Mouse (Mus musculus) ES-E14 (cell line): ENCODE measurements at regions not wholly inside any gene's neighbourhood (a gene's known extent, or its start where the extent isn't known, plus 50 kb on each side); places are given as distances from the start of the nearest gene placed in this dataset.

Source experiments
- DNase-seq: peaks from one replicate; pipeline ENCODE4 v3.0.0-alpha.2; 2013; ENCODE audit warnings: low read depth, low spot score
- H3K27ac ChIP-seq: 2 replicates; pipeline ENCODE4 v1.5.1; 2012; ENCODE audit warnings: low read depth, mild to moderate bottlenecking, low read length, moderate library complexity, mixed read lengths; ENCODE audit not compliant: poor library complexity, insufficient read depth, severe bottlenecking
- H3K36me3 ChIP-seq: 2 replicates; pipeline ENCODE4 v1.6.1; 2012; ENCODE audit warnings: mild to moderate bottlenecking, low read length, moderate library complexity, mixed read lengths; ENCODE audit not compliant: control insufficient read depth, poor library complexity, insufficient read depth, severe bottlenecking
- H3K4me1 ChIP-seq, 2 experiments: fragments of 150-350 bp in 1 of 2; sonication (generic) in 1 of 2; 2 replicates each; pipeline ENCODE4 v1.6.1; 2012; ENCODE audit warnings: low read length in 2 of 2, mild to moderate bottlenecking in 1 of 2, mixed read lengths in 1 of 2; ENCODE audit not compliant: control insufficient read depth in 2 of 2, insufficient read depth in 2 of 2, poor library complexity in 1 of 2
- H3K4me3 ChIP-seq, 2 experiments: fragments of 150-350 bp in 1 of 2; sonication (generic) in 1 of 2; 2 replicates each; pipeline ENCODE4 v1.5.1; 2012; ENCODE audit warnings: low read length in 2 of 2, low read depth in 1 of 2, mild to moderate bottlenecking in 1 of 2, mixed read lengths in 1 of 2; ENCODE audit not compliant: insufficient read depth in 1 of 2, poor library complexity in 1 of 2, severe bottlenecking in 1 of 2
- H3K9ac ChIP-seq: 2 replicates; pipeline ENCODE4 v1.6.1; 2012; ENCODE audit warnings: low read depth, mild to moderate bottlenecking, low read length, mixed read lengths; ENCODE audit not compliant: poor library complexity, insufficient read depth, severe bottlenecking
- H3K9me3 ChIP-seq: fragments of 150-350 bp; sonication (generic); 2 replicates; pipeline ENCODE4 v1.6.1; 2012; ENCODE audit warnings: low read depth, mild to moderate bottlenecking, low read length; ENCODE audit not compliant: control insufficient read depth, insufficient read depth
- CHD2 ChIP-seq: IDR thresholded peaks from 2 replicates; pipeline ENCODE4 v1.6.1; 2014; ENCODE audit warnings: mild to moderate bottlenecking, low read depth, low read length, inconsistent platforms
- HCFC1 ChIP-seq: IDR thresholded peaks from 2 replicates; pipeline ENCODE4 v1.6.1; 2012; ENCODE audit warnings: low read length, inconsistent platforms, borderline replicate concordance; ENCODE audit not compliant: insufficient read depth
- MAFK ChIP-seq: IDR thresholded peaks from 2 replicates; pipeline ENCODE4 v1.6.1; 2014; ENCODE audit warnings: mild to moderate bottlenecking, low read depth, low read length, inconsistent platforms; ENCODE audit not compliant: insufficient read depth
- ZC3H11A ChIP-seq: IDR thresholded peaks from 2 replicates; pipeline ENCODE4 v1.6.1; 2012; ENCODE audit warnings: low read depth, mild to moderate bottlenecking, inconsistent platforms, low read length, borderline replicate concordance
- ZNF384 ChIP-seq: IDR thresholded peaks from 2 replicates; pipeline ENCODE4 v1.6.1; 2012; ENCODE audit warnings: low read depth, low read length, inconsistent platforms
- in situ Hi-C, 2 experiments: fragments of 600-800 bp; cut with MboI; formaldehyde crosslinking; loops; one replicate each; pipeline ENCODE4 v1.15.1; 2025; ENCODE audit warnings: low sequenced_read_pairs in 2 of 2, inconsistent platforms in 1 of 2; ENCODE audit not compliant: unreplicated experiment in 2 of 2

DNA sequence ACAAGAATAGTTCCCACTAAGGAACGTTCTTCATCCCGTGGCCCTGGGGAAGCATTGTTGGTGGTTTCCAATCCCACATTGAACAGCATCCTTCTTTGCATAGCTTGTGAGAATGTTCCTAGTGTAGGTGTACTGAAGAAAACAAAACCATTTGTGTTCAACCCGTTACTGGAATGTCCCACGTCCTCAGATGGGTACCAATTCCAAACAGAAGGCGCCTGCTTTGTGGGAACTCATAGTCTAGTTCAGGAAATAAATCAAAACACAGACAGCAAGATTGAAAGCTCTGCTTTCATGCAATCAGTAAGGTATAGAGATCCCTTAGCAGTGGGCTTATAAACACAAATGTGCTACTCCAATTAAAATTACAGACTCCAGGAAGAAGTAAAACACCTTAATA lies 219.4 kb downstream of the Lrig3 start:
- in situ Hi-C loops: no loop called here
- 0 out of 4 replicates have a peak, but pooled peaks cover 0 to 2% of the 10 kb centered on the region in 2 experiments for H3K4me1 ChIP-seq
- TF ChIP-seq CHD2 (no peak), ZNF384 (no peak), HCFC1 (no peak), MAFK (no peak), ZC3H11A (no peak)
- H3K4me3 ChIP-seq: no peak overlapping the region
- no peaks in the 10 kb centered on the region for H3K9me3 ChIP-seq
- no peak overlapping the region for H3K27ac ChIP-seq
- DNase-seq: no peak
- no peak overlapping the region for H3K9ac ChIP-seq
- H3K36me3 ChIP-seq: no peaks in the 10 kb centered on the region

DNA sequence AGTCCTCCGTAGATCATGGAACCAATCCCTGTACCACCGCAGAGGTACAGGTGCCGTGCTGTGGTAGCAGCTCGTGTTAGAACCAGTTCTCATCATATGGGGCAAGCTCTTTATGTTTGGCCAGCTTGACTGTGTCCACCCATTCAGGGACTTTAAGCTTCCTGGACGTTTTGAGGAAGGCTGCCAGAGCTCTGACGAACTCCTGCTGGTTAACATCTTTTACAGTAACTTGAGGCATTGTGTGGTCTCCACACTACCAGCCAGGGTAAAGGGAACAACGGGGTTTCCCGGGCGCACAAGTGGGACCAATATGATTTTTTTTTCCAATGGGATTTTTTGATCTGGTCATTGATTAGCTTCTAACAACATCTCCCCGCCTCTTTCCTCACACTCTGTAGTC lies 220.1 kb downstream of the Lrig3 start:
- Histone ChIP-seq H3K9ac (no peak overlapping the region), H3K4me3 (no peak overlapping the region), H3K27ac (no peak overlapping the region), H3K9me3 (no peaks in the 10 kb centered on the region), H3K4me1 (0 out of 4 replicates have a peak, but pooled peaks cover 0 to 2% of the 10 kb centered on the region in 2 experiments), H3K36me3 (no peaks in the 10 kb centered on the region)
- in situ Hi-C loops: no loop called here
- no peak for DNase-seq
- TF ChIP-seq MAFK (no peak), ZNF384 (no peak), HCFC1 (no peak), ZC3H11A (no peak), CHD2 (no peak)

GRCm38 (mm10) chr10:126189001-126189400 lies 223.0 kb downstream of the Lrig3 start:
- no peak overlapping the region for H3K4me3 ChIP-seq
- H3K36me3 ChIP-seq: no peaks in the 10 kb centered on the region
- no peaks in the 10 kb centered on the region for H3K9me3 ChIP-seq
- H3K9ac ChIP-seq: no peak overlapping the region
- no peak overlapping the region for H3K27ac ChIP-seq
- DNase-seq: no peak
- no peaks in the 10 kb centered on the region for H3K4me1 ChIP-seq
- in situ Hi-C loops: no loop called here
- TF ChIP-seq CHD2 (no peak), ZNF384 (no peak), MAFK (no peak), HCFC1 (no peak), ZC3H11A (no peak)
